Mouse (Mus musculus) spleen, adult 2 months (tissue): Measurements from ENCODE around the gene Stpg3.

ENCODE experiments used
- CTCF ChIP-seq: fragments of 200-500 bp; IDR thresholded peaks from 2 replicates; pipeline ENCODE4 v1.5.1; 2011; ENCODE audit warnings: mild to moderate bottlenecking, inconsistent platforms; ENCODE audit not compliant: insufficient read depth, insufficient read length, insufficient replicate concordance; ENCODE audit errors: extremely low read depth
- POLR2A ChIP-seq: fragments of 200-500 bp; IDR thresholded peaks from 2 replicates; pipeline ENCODE4 v1.6.1; 2011; ENCODE audit warnings: low read depth, low read length, inconsistent platforms

GRCm38 (mm10) chr2:25181891-25182397, 32.5 kb downstream of the Stpg3 start:
- TF ChIP-seq CTCF (no peak), POLR2A (no peak)
